Mouse (Mus musculus): ENCODE results near the gene Rnf17. TPM values are rescaled to one million over a fixed set of nuclear protein-coding genes. Genes with fewer than 3 reads are reported as not detected.

Rnf17 gene
- total RNA-seq (2021) (under 1 TPM; 0.69 to 0.84 TPM), polyA plus RNA-seq (2012; rRNA removed) (0.02 TPM in 1 of 2 replicates, not detected in the other)
- long read RNA-seq, result 0 reads

- DNase-seq, result peak; percentile 11
Measured at GRCm38 (mm10) chr14:56402311-56403071, at the start of gene Rnf17. TSS of gene Rnf17 (plus strand) at chr14:56402581.

- DNase-seq, result no peak
Measured at GRCm38 (mm10) chr14:56354803-56355202, 47.6 kb upstream of the Rnf17 start.

GRCm38 (mm10) chr14:56355396-56355795 lies 47.0 kb upstream of the Rnf17 start:
- DNase-seq, result no peak

- peak; percentile 42 for DNase-seq
Measured at GRCm38 (mm10) chr14:56356196-56356595, 46.2 kb upstream of the Rnf17 start.

GRCm38 (mm10) chr14:56358422-56358821 lies 44.0 kb upstream of the Rnf17 start:
- no peak for DNase-seq

- DNase-seq, result peak; percentile 13
Measured at GRCm38 (mm10) chr14:56359131-56359530, 43.2 kb upstream of the Rnf17 start.

- DNase-seq, result peak; percentile 8
Measured at GRCm38 (mm10) chr14:56364711-56365237, 37.6 kb upstream of the Rnf17 start, which contains the start of gene Atp12a. TSS of gene Atp12a (plus strand) at chr14:56365068.

GRCm38 (mm10) chr14:56365292-56365691 lies 37.1 kb upstream of the Rnf17 start:
- DNase-seq, result no peak

GRCm38 (mm10) chr14:56366712-56367111 lies 35.7 kb upstream of the Rnf17 start:
- DNase-seq, result no peak

GRCm38 (mm10) chr14:56368834-56369233 lies 33.5 kb upstream of the Rnf17 start:
- DNase-seq, result no peak

GRCm38 (mm10) chr14:56375731-56376130 lies 26.6 kb upstream of the Rnf17 start:
- peak; percentile 76 for DNase-seq

- DNase-seq, result no peak
Measured at GRCm38 (mm10) chr14:56377745-56378144, 24.6 kb upstream of the Rnf17 start.

GRCm38 (mm10) chr14:56379336-56379735 lies 23.0 kb upstream of the Rnf17 start:
- no peak for DNase-seq

- DNase-seq, result no peak
Measured at GRCm38 (mm10) chr14:56382366-56382765, 20.0 kb upstream of the Rnf17 start.

GRCm38 (mm10) chr14:56390247-56390646 lies 12.1 kb upstream of the Rnf17 start:
- DNase-seq, result no peak

GRCm38 (mm10) chr14:56393704-56394312 lies 8.6 kb upstream of the Rnf17 start:
- DNase-seq, result no peak

GRCm38 (mm10) chr14:56398001-56398400 lies 4.4 kb upstream of the Rnf17 start:
- peak; percentile 42 for DNase-seq

GRCm38 (mm10) chr14:56403072-56403375 lies 643 bp downstream of the Rnf17 start:
- no peak for DNase-seq

GRCm38 (mm10) chr14:56462090-56462489 lies 59.7 kb downstream of the Rnf17 start:
- no peak for DNase-seq

GRCm38 (mm10) chr14:56462729-56463128 lies 60.3 kb downstream of the Rnf17 start:
- DNase-seq, result no peak

GRCm38 (mm10) chr14:56468145-56468544 lies 65.8 kb downstream of the Rnf17 start:
- DNase-seq, result no peak

- DNase-seq, result no peak
Measured at GRCm38 (mm10) chr14:56489806-56490205, 87.4 kb downstream of the Rnf17 start.

GRCm38 (mm10) chr14:56502407-56502806 lies 100.0 kb downstream of the Rnf17 start:
- DNase-seq, result no peak
